Mouse (Mus musculus): ENCODE results near the gene Tmem260. TPM values are rescaled to one million over a fixed set of nuclear protein-coding genes. Genes with fewer than 3 reads are reported as not detected.

Gene Tmem260
- polyA plus RNA-seq, 1 experiment = 9.3 TPM

GRCm38 (mm10) chr14:48523361-48523760, 77.4 kb downstream of the Tmem260 start:
- Histone ChIP-seq H3K27me3 (ENCODE audit: control insufficient read depth, insufficient read depth, low read length) (no peaks in the 10 kb centered on the region), H3K27ac (ENCODE audit: control insufficient read depth, insufficient read depth, low read depth, low read length) (no peak overlapping the region)

GRCm38 (mm10) chr14:48524135-48524534, 78.2 kb downstream of the Tmem260 start:
- Histone ChIP-seq H3K27ac (ENCODE audit: control insufficient read depth, insufficient read depth, low read depth, low read length) (no peak overlapping the region), H3K36me3 (ENCODE audit: control insufficient read depth, insufficient read depth, low read length) (no peaks in the 10 kb centered on the region), H3K27me3 (ENCODE audit: control insufficient read depth, insufficient read depth, low read length) (no peaks in the 10 kb centered on the region), H3K4me1 (ENCODE audit: control insufficient read depth, insufficient read depth, low read length) (no peaks in the 10 kb centered on the region), H3K4me3 (ENCODE audit: control insufficient read depth, low read depth, low read length) (no peak overlapping the region)
- TF ChIP-seq POLR2A (IDR thresholded peaks at IDR 0.05; ENCODE audit: control insufficient read depth, low read depth, low read length) (no peak), CTCF (IDR thresholded peaks at IDR 0.05; ENCODE audit: control insufficient read depth, insufficient read depth, insufficient replicate concordance, low read depth, low read length) (no peak)

More at GRCm38 (mm10) chr14:48523361-48523760, 77.4 kb downstream of the Tmem260 start:
- Histone ChIP-seq H3K4me1 (ENCODE audit: control insufficient read depth, insufficient read depth, low read length) (no peaks in the 10 kb centered on the region), H3K4me3 (ENCODE audit: control insufficient read depth, low read depth, low read length) (no peak overlapping the region), H3K36me3 (ENCODE audit: control insufficient read depth, insufficient read depth, low read length) (no peaks in the 10 kb centered on the region)
- no peak for TF ChIP-seq CTCF (IDR thresholded peaks at IDR 0.05; ENCODE audit: control insufficient read depth, insufficient read depth, insufficient replicate concordance, low read depth, low read length)
- TF ChIP-seq POLR2A (IDR thresholded peaks at IDR 0.05; ENCODE audit: control insufficient read depth, low read depth, low read length) = no peak

- TF ChIP-seq CTCF (IDR thresholded peaks at IDR 0.05; ENCODE audit: control insufficient read depth, insufficient read depth, insufficient replicate concordance, low read depth, low read length) = no peak
- TF ChIP-seq POLR2A (IDR thresholded peaks at IDR 0.05; ENCODE audit: control insufficient read depth, low read depth, low read length) = no peak
- no peak overlapping the region for H3K4me3 ChIP-seq (ENCODE audit: control insufficient read depth, low read depth, low read length)
- no peaks in the 10 kb centered on the region for H3K27me3 ChIP-seq (ENCODE audit: control insufficient read depth, insufficient read depth, low read length)
- H3K4me1 ChIP-seq (ENCODE audit: control insufficient read depth, insufficient read depth, low read length) = no peaks in the 10 kb centered on the region
- no peaks in the 10 kb centered on the region for H3K36me3 ChIP-seq (ENCODE audit: control insufficient read depth, insufficient read depth, low read length)
- no peak overlapping the region for H3K27ac ChIP-seq (ENCODE audit: control insufficient read depth, insufficient read depth, low read depth, low read length)
Observed at GRCm38 (mm10) chr14:48525055-48525454, 79.1 kb downstream of the Tmem260 start.

GRCm38 (mm10) chr14:48530629-48531028, 84.7 kb downstream of the Tmem260 start:
- Histone ChIP-seq H3K27ac (ENCODE audit: control insufficient read depth, insufficient read depth, low read depth, low read length) (no peak overlapping the region), H3K4me3 (ENCODE audit: control insufficient read depth, low read depth, low read length) (no peak overlapping the region), H3K36me3 (ENCODE audit: control insufficient read depth, insufficient read depth, low read length) (no peaks in the 10 kb centered on the region), H3K4me1 (ENCODE audit: control insufficient read depth, insufficient read depth, low read length) (no peaks in the 10 kb centered on the region), H3K27me3 (ENCODE audit: control insufficient read depth, insufficient read depth, low read length) (no peaks in the 10 kb centered on the region)
- no peak for TF ChIP-seq POLR2A (IDR thresholded peaks at IDR 0.05; ENCODE audit: control insufficient read depth, low read depth, low read length)
- no peak for TF ChIP-seq CTCF (IDR thresholded peaks at IDR 0.05; ENCODE audit: control insufficient read depth, insufficient read depth, insufficient replicate concordance, low read depth, low read length)

GRCm38 (mm10) chr14:48537795-48538766, 92.2 kb downstream of the Tmem260 start:
- TF ChIP-seq POLR2A (IDR thresholded peaks at IDR 0.05; ENCODE audit: control insufficient read depth, low read depth, low read length) (no peak), CTCF (IDR thresholded peaks at IDR 0.05; ENCODE audit: control insufficient read depth, insufficient read depth, insufficient replicate concordance, low read depth, low read length) (no peak)
- no peak overlapping the region for H3K27ac ChIP-seq (ENCODE audit: control insufficient read depth, insufficient read depth, low read depth, low read length)
- no peak overlapping the region for H3K4me3 ChIP-seq (ENCODE audit: control insufficient read depth, low read depth, low read length)
- H3K36me3 ChIP-seq (ENCODE audit: control insufficient read depth, insufficient read depth, low read length) = no peaks in the 10 kb centered on the region
- H3K4me1 ChIP-seq (ENCODE audit: control insufficient read depth, insufficient read depth, low read length) = no peaks in the 10 kb centered on the region
- H3K27me3 ChIP-seq (ENCODE audit: control insufficient read depth, insufficient read depth, low read length) = no peaks in the 10 kb centered on the region

GRCm38 (mm10) chr14:48545166-48545565, 99.2 kb downstream of the Tmem260 start:
- no peaks in the 10 kb centered on the region for H3K27me3 ChIP-seq (ENCODE audit: control insufficient read depth, insufficient read depth, low read length)
- H3K4me1 ChIP-seq (ENCODE audit: control insufficient read depth, insufficient read depth, low read length) = no peaks in the 10 kb centered on the region
- no peak overlapping the region for H3K27ac ChIP-seq (ENCODE audit: control insufficient read depth, insufficient read depth, low read depth, low read length)
- TF ChIP-seq CTCF (IDR thresholded peaks at IDR 0.05; ENCODE audit: control insufficient read depth, insufficient read depth, insufficient replicate concordance, low read depth, low read length) = no peak
- no peak for TF ChIP-seq POLR2A (IDR thresholded peaks at IDR 0.05; ENCODE audit: control insufficient read depth, low read depth, low read length)
- no peak overlapping the region for H3K4me3 ChIP-seq (ENCODE audit: control insufficient read depth, low read depth, low read length)
- H3K36me3 ChIP-seq (ENCODE audit: control insufficient read depth, insufficient read depth, low read length) = no peaks in the 10 kb centered on the region

- Histone ChIP-seq H3K27me3 (ENCODE audit: control insufficient read depth, insufficient read depth, low read length) (no peaks in the 10 kb centered on the region), H3K4me3 (ENCODE audit: control insufficient read depth, low read depth, low read length) (no peak overlapping the region)
- TF ChIP-seq CTCF (IDR thresholded peaks at IDR 0.05; ENCODE audit: control insufficient read depth, insufficient read depth, insufficient replicate concordance, low read depth, low read length) (no peak), POLR2A (IDR thresholded peaks at IDR 0.05; ENCODE audit: control insufficient read depth, low read depth, low read length) (no peak)
Observed at GRCm38 (mm10) chr14:48546009-48546408, 100.1 kb downstream of the Tmem260 start.

More at GRCm38 (mm10) chr14:48546009-48546408, 100.1 kb downstream of the Tmem260 start:
- no peak overlapping the region for H3K27ac ChIP-seq (ENCODE audit: control insufficient read depth, insufficient read depth, low read depth, low read length)
- no peaks in the 10 kb centered on the region for H3K4me1 ChIP-seq (ENCODE audit: control insufficient read depth, insufficient read depth, low read length)
- H3K36me3 ChIP-seq (ENCODE audit: control insufficient read depth, insufficient read depth, low read length) = no peaks in the 10 kb centered on the region
